Mouse (Mus musculus) small intestine, adult 2 months (tissue): ENCODE measurements around the gene Grap2. TPM values are rescaled to one million over a fixed set of nuclear protein-coding genes. Genes with fewer than 3 reads are reported as not detected.

ENCODE experiments used
- H3K27ac ChIP-seq: fragments of 200-500 bp; 2 replicates; pipeline ENCODE4 v1.5.1; 2012; ENCODE audit warnings: low read depth, low read length, control low read depth, inconsistent platforms; ENCODE audit not compliant: insufficient read depth
- H3K27me3 ChIP-seq: fragments of 200-500 bp; 2 replicates; pipeline ENCODE4 v1.6.1; 2012; ENCODE audit warnings: mild to moderate bottlenecking, moderate library complexity, low read length, inconsistent platforms; ENCODE audit not compliant: control insufficient read depth, insufficient read depth
- H3K36me3 ChIP-seq: fragments of 200-500 bp; 2 replicates; pipeline ENCODE4 v1.6.1; 2012; ENCODE audit warnings: mild to moderate bottlenecking, low read length, control low read depth, inconsistent platforms; ENCODE audit not compliant: control insufficient read depth, insufficient read depth
- H3K4me1 ChIP-seq: fragments of 200-500 bp; 2 replicates; pipeline ENCODE4 v1.6.1; 2012; ENCODE audit warnings: low read length, inconsistent platforms, mixed read lengths; ENCODE audit not compliant: control insufficient read depth, insufficient read depth, insufficient read length
- H3K4me3 ChIP-seq: fragments of 200-500 bp; 2 replicates; pipeline ENCODE4 v1.5.1; 2012; ENCODE audit warnings: low read depth, mild to moderate bottlenecking, control low read depth, inconsistent platforms, low read length, moderate library complexity
- CTCF ChIP-seq: fragments of 200-500 bp; IDR thresholded peaks from 2 replicates; pipeline ENCODE4 v1.5.1; 2012; ENCODE audit warnings: low read depth, mild to moderate bottlenecking, control low read depth, inconsistent platforms, low read length, moderate library complexity, mixed read lengths; ENCODE audit not compliant: insufficient replicate concordance, insufficient read length; ENCODE audit errors: extremely low read depth
- POLR2A ChIP-seq: fragments of 200-500 bp; IDR thresholded peaks from 2 replicates; pipeline ENCODE4 v1.6.1; 2012; ENCODE audit warnings: low read depth, mild to moderate bottlenecking, control low read depth, inconsistent platforms, low read length, moderate library complexity
- WGBS: fragments of 180-500 bp; shearing (Covaris S2); methylation state at CpG from one replicate; pipeline ENCODE4 v1.1.7; 2018; 5-methylcytosine and 5-hydroxymethylcytosine counted together
- polyA plus RNA-seq: library from polyadenylated mRNA; depleted of rRNA; stranded (reverse); fragments of >200 nt; gene quantifications from 2 replicates; pipeline ENCODE4 v1.2.3, GENCODE M21; 2012

The Grap2 gene
- polyA plus RNA-seq, 1 experiment, result 3.1 TPM

GRCm38 (mm10) chr15:80674700-80675099, 102.3 kb downstream of the Grap2 start:
- no peaks in the 10 kb centered on the region for H3K36me3 ChIP-seq
- H3K27ac ChIP-seq, result peak overlapping the region; percentile 89
- no peak for TF ChIP-seq CTCF
- TF ChIP-seq POLR2A, result no peak
- WGBS, result 21% methylated on average over 6 of the region's 6 CpGs
- H3K4me3 ChIP-seq, result peak overlapping the region; percentile 40
- peaks cover 22% of the 10 kb centered on the region for H3K4me1 ChIP-seq
- no peaks in the 10 kb centered on the region for H3K27me3 ChIP-seq

GRCm38 (mm10) chr15:80679515-80680215, 107.3 kb downstream of the Grap2 start:
- Histone ChIP-seq H3K4me1 (peaks cover 49% of the 10 kb centered on the region), H3K27ac (0 out of 2 replicates have a peak overlapping the region, but pooled peaks have one; percentile 11), H3K36me3 (no peaks in the 10 kb centered on the region), H3K27me3 (no peaks in the 10 kb centered on the region), H3K4me3 (no peak overlapping the region)
- 17% methylated on average over 8 of the region's 8 CpGs for WGBS
- TF ChIP-seq POLR2A, result no peak
- no peak for TF ChIP-seq CTCF

- peaks cover 46% of the 10 kb centered on the region for H3K4me1 ChIP-seq
- no peak overlapping the region for H3K4me3 ChIP-seq
- no peak overlapping the region for H3K27ac ChIP-seq
- TF ChIP-seq CTCF (no peak), POLR2A (no peak)
- no peaks in the 10 kb centered on the region for H3K36me3 ChIP-seq
- no peaks in the 10 kb centered on the region for H3K27me3 ChIP-seq
- whole genome bisulfite sequencing, result 37% methylated on average over 7 of the region's 7 CpGs
Measured at GRCm38 (mm10) chr15:80680347-80681030, 108.1 kb downstream of the Grap2 start.

GRCm38 (mm10) chr15:80681466-80681881, 109.1 kb downstream of the Grap2 start:
- Histone ChIP-seq H3K36me3 (no peaks in the 10 kb centered on the region), H3K4me1 (peaks cover 41% of the 10 kb centered on the region), H3K27ac (peak overlapping the region; percentile 41; the same call in 1 of the 2 replicates), H3K27me3 (no peaks in the 10 kb centered on the region), H3K4me3 (no peak overlapping the region)
- 57% methylated on average over 4 of the region's 4 CpGs for WGBS
- TF ChIP-seq POLR2A, result no peak
- TF ChIP-seq CTCF, result no peak

DNA sequence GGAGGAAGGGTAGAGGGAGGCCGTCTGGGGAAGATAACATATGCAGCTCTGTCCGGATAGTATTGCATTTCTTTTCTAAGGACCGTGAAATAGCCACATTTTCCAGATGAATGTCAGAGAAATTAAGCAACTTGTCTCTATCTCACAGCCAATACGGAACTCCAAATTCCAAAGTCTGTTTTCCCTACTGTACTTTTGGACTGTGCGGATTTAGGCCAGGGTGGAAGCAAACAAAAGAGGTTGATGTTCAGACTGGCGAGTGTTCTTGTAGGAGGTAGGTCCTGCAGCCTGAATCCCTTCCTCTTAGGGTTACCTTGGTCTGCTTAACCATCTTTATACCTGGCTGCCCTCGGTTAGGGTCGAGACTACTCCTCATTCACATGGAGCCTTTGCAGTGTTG, 109.9 kb downstream of the Grap2 start:
- TF ChIP-seq CTCF (no peak), POLR2A (no peak)
- Histone ChIP-seq H3K27ac (peak overlapping the region; percentile 41), H3K4me1 (peaks cover 41% of the 10 kb centered on the region), H3K4me3 (no peak overlapping the region), H3K36me3 (0 out of 2 replicates have a peak, but pooled peaks cover 2% of the 10 kb centered on the region), H3K27me3 (no peaks in the 10 kb centered on the region)
- WGBS, result 22% methylated on average over 8 of the region's 8 CpGs

DNA sequence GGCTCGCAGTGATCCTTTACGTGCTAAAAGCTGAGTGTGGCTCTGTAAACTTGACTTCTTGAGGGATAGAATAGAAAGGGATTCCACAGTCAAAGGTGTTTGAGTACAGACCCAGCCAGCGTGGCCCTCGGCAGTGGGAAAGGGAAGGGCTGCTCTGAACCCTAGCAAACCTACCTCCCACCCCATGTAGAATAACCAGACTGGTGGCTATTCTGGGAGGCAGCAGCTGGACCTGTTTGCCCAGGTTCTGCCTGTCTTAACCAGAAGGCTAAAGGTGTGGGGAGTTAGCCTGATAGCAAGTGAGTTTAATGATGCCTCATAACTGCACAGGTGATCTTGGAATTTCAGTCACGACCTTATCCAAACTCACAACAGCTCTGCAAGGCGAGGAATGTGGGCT, 110.8 kb downstream of the Grap2 start:
- 37% methylated on average over 6 of the region's 6 CpGs for WGBS
- 0 out of 2 replicates have a peak, but pooled peaks cover 2% of the 10 kb centered on the region for H3K36me3 ChIP-seq

DNA sequence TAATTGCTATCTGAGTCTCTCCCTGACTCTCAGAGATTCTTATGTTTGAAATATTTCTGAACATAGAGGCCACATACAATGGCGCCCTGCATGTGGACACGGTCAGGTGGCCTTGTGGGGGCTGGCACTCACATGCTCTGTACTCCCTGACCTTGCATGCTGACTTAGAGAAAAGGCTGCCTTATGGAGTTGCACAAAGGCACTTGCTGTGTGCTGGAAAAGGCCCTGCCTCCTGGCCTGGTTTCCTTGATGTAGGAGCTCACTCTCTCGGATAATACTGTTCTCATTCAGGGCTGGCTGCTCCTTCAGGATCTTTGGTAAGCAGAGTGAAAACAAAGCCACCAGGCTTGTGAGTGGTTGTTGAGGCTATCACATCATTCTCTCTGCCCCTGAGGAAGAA, 111.6 kb downstream of the Grap2 start:
- H3K4me1 ChIP-seq, result peaks cover 43% of the 10 kb centered on the region
- H3K27ac ChIP-seq, result no peak overlapping the region

More for the DNA sequence above, 110.8 kb downstream of the Grap2 start:
- H3K4me3 ChIP-seq, result no peak overlapping the region
- no peaks in the 10 kb centered on the region for H3K27me3 ChIP-seq
- TF ChIP-seq POLR2A (no peak), CTCF (no peak)
- peak overlapping the region; percentile 6; the same call in 1 of the 2 replicates for H3K27ac ChIP-seq
- H3K4me1 ChIP-seq, result peaks cover 43% of the 10 kb centered on the region

More for the DNA sequence above, 111.6 kb downstream of the Grap2 start:
- TF ChIP-seq POLR2A (no peak), CTCF (no peak)
- Histone ChIP-seq H3K4me3 (no peak overlapping the region), H3K27me3 (no peaks in the 10 kb centered on the region), H3K36me3 (0 out of 2 replicates have a peak, but pooled peaks cover 2% of the 10 kb centered on the region)
- 76% methylated on average over 3 of the region's 3 CpGs for WGBS
